Mouse (Mus musculus): ENCODE data around the gene Shb. TPM values are rescaled to one million over a fixed set of nuclear protein-coding genes. Genes with fewer than 3 reads are reported as not detected.

The Shb gene
- polyA plus RNA-seq, 1 experiment from 2014 or later = 1.2 TPM

GRCm38 (mm10) chr4:45525541-45525940 lies 6.7 kb downstream of the Shb start:
- WGBS = 93% methylated on average over 3 of the region's 3 CpGs
- no peak for DNase-seq (ENCODE audit: low spot score)
- H3K9me3 ChIP-seq (replicated peaks) = no peaks in the 10 kb centered on the region
- no peak overlapping the region for H3K27ac ChIP-seq (replicated peaks)
- H3K4me3 ChIP-seq = no peak overlapping the region
- peaks cover 61% of the 10 kb centered on the region for H3K4me1 ChIP-seq
- H3K36me3 ChIP-seq = 0 out of 2 replicates have a peak, but pooled peaks cover 5% of the 10 kb centered on the region
- H3K27me3 ChIP-seq (ENCODE audit: low read depth, poor library complexity, severe bottlenecking) = peaks cover 48% of the 10 kb centered on the region

GRCm38 (mm10) chr4:45524602-45525001 lies 7.7 kb downstream of the Shb start:
- Histone ChIP-seq H3K36me3 (0 out of 2 replicates have a peak, but pooled peaks cover 5% of the 10 kb centered on the region), H3K4me1 (peaks cover 55% of the 10 kb centered on the region), H3K4me3 (no peak overlapping the region), H3K27me3 (ENCODE audit: low read depth, poor library complexity, severe bottlenecking) (peaks cover 54% of the 10 kb centered on the region), H3K9me3 (replicated peaks) (no peaks in the 10 kb centered on the region), H3K27ac (replicated peaks) (no peak overlapping the region)
- DNase-seq (ENCODE audit: low spot score) = no peak
- 93% methylated on average over 4 of the region's 4 CpGs for WGBS

GRCm38 (mm10) chr4:45523360-45523759 lies 8.9 kb downstream of the Shb start:
- 92% methylated on average over 6 of the region's 6 CpGs for WGBS
- DNase-seq (ENCODE audit: low spot score) = no peak
- H3K4me3 ChIP-seq = no peak overlapping the region
- H3K9me3 ChIP-seq (replicated peaks) = no peaks in the 10 kb centered on the region
- no peak overlapping the region for H3K27ac ChIP-seq (replicated peaks)
- H3K4me1 ChIP-seq = peaks cover 43% of the 10 kb centered on the region
- peaks cover 49% of the 10 kb centered on the region for H3K27me3 ChIP-seq (ENCODE audit: low read depth, poor library complexity, severe bottlenecking)
- H3K36me3 ChIP-seq = 0 out of 2 replicates have a peak, but pooled peaks cover 5% of the 10 kb centered on the region

DNA sequence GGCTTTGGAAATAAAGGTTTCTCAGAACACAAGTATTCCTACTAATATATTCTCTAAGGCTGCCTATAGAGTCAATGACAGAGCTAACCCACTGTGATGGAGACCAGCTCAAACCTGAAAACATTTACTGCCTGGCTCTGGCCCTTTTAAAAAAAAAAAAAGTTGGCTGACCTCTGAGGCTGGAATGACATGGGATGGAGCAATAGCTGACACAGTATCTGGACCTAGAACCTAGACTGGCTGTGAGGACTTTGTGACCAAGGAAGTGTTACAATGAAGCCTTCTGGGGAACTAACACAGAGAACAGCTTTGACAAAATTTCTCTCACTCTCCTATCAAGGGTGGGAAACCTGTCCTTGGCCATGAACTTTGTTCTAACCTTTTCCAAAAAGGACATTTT lies 9.3 kb downstream of the Shb start:
- DNase-seq (ENCODE audit: low spot score) = no peak
- Histone ChIP-seq H3K36me3 (0 out of 2 replicates have a peak, but pooled peaks cover 5% of the 10 kb centered on the region), H3K27ac (replicated peaks) (no peak overlapping the region), H3K4me1 (peaks cover 42% of the 10 kb centered on the region), H3K9me3 (replicated peaks) (no peaks in the 10 kb centered on the region), H3K27me3 (ENCODE audit: low read depth, poor library complexity, severe bottlenecking) (peaks cover 45% of the 10 kb centered on the region), H3K4me3 (no peak overlapping the region)

- H3K27ac ChIP-seq (replicated peaks) = no peak overlapping the region
- 83% methylated on average over 4 of the region's 4 CpGs for WGBS
- peaks cover 42% of the 10 kb centered on the region for H3K4me1 ChIP-seq
These were observed 9.7 kb downstream of the Shb start for GRCm38 (mm10) chr4:45522583-45522900.

DNA sequence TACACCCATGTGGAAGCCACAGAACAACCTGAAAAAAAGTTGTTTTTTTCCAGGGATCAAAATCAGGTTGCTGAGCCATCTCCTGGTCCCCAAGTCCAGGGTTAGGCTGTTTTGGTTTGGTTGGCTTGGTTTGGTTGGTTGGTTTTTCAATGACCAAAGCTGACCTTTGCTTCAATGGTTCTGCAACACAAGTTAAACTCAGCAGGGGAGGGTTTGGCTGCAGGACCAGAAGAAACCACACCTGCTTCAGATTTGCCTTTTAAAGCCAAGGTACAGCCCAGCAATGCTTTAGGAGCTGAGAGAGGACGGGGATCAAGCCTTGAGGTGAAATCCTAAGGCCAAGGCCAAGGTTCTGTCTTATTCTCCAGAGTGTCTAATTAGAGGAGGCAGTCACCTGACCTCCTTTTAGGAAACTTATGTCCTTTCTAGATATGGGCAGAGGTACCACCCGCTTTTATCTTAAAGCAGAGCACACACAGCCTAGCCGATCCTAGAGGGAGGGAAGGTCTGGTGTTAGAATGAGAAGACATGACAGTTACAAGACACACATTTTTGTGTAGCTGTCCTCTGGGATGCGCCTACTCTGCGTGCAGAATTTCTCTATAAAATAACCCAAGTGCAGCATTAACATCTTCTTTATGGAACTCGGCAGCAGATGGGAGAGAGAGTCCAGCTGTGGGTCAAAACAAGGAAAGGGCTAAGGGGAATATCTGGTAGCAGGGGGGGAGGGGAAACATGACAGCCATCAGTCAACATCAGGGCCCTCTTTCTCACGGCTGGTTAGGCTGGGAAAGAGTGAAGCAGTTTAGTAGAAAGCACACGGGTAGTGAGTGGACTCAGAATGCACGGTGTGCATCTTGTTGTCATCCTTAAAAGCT lies 10.3 kb downstream of the Shb start:
- H3K27ac ChIP-seq (replicated peaks) = no peak overlapping the region
- WGBS = 66% methylated on average over 9 of the region's 9 CpGs
- 0 out of 2 replicates have a peak, but pooled peaks cover 5% of the 10 kb centered on the region for H3K36me3 ChIP-seq
- H3K4me1 ChIP-seq = peaks cover 42% of the 10 kb centered on the region
- DNase-seq (ENCODE audit: low spot score) = no peak
- no peaks in the 10 kb centered on the region for H3K9me3 ChIP-seq (replicated peaks)
- peaks cover 43% of the 10 kb centered on the region for H3K27me3 ChIP-seq (ENCODE audit: low read depth, poor library complexity, severe bottlenecking)
- H3K4me3 ChIP-seq = no peak overlapping the region

More at GRCm38 (mm10) chr4:45522583-45522900, 9.7 kb downstream of the Shb start:
- Histone ChIP-seq H3K4me3 (no peak overlapping the region), H3K27me3 (ENCODE audit: low read depth, poor library complexity, severe bottlenecking) (peaks cover 43% of the 10 kb centered on the region), H3K36me3 (0 out of 2 replicates have a peak, but pooled peaks cover 5% of the 10 kb centered on the region), H3K9me3 (replicated peaks) (no peaks in the 10 kb centered on the region)
- DNase-seq (ENCODE audit: low spot score) = no peak

DNA sequence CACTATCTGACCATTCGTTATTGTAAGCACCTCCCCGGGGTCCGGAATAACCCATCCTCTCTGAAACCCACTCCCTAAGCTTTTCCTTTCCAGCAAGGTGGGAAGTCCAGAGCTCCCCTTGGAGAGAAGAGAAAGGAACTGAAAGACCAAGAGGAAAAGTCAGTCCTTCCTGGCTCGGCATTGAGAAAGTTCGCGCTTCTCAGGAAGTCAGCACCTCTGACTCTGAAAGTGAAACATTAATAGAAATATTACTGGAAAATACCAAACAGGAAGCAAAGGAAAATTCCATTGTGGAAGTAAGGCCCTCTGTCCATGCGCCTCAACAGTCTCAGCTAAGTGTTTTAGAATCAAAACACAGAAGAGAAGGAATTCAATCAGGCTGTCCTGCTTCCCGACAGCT lies 11.9 kb downstream of the Shb start:
- Histone ChIP-seq H3K36me3 (no peaks in the 10 kb centered on the region), H3K27ac (replicated peaks) (no peak overlapping the region), H3K9me3 (replicated peaks) (no peaks in the 10 kb centered on the region), H3K4me1 (peaks cover 50% of the 10 kb centered on the region), H3K4me3 (no peak overlapping the region), H3K27me3 (ENCODE audit: low read depth, poor library complexity, severe bottlenecking) (peaks cover 46% of the 10 kb centered on the region)
- 83% methylated on average over 8 of the region's 8 CpGs for WGBS
- no peak for DNase-seq (ENCODE audit: low spot score)

DNA sequence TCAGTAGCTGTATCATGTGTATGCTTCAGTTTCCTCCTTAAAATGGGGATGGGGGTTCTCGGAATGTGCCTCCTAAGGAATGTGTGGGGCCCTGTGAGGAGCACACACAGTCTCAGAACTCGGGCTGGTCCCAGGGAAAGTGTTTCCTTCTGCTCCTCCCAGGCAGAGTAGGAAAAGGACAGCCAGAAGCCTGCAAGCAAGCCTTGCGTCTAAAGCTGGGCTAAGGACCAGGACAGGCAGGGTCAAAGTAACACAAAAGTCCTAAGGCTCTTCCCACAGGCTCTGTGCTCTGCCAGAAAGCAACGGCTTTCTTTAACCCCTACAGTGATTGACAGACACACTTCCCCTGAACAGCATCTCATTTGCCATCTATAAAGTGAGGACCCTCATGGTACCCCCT lies 14.9 kb downstream of the Shb start:
- H3K9me3 ChIP-seq (replicated peaks) = no peaks in the 10 kb centered on the region
- DNase-seq (ENCODE audit: low spot score) = no peak
- 41% methylated on average over 4 of the region's 4 CpGs for WGBS
- peaks cover 65% of the 10 kb centered on the region for H3K27me3 ChIP-seq (ENCODE audit: low read depth, poor library complexity, severe bottlenecking)
- H3K36me3 ChIP-seq = no peaks in the 10 kb centered on the region
- no peak overlapping the region; the same call in 1 of the 2 replicates for H3K27ac ChIP-seq (replicated peaks)
- no peak overlapping the region for H3K4me3 ChIP-seq
- peaks cover 76% of the 10 kb centered on the region for H3K4me1 ChIP-seq

GRCm38 (mm10) chr4:45515894-45516293 lies 16.4 kb downstream of the Shb start:
- 71% methylated on average over 4 of the region's 4 CpGs for WGBS
- H3K27me3 ChIP-seq (ENCODE audit: low read depth, poor library complexity, severe bottlenecking) = peaks cover 71% of the 10 kb centered on the region

GRCm38 (mm10) chr4:45514406-45514805 lies 17.9 kb downstream of the Shb start:
- peak overlapping the region; percentile 46; the same call in 1 of the 2 replicates for H3K27ac ChIP-seq (replicated peaks)
- 13% methylated on average over 7 of the region's 7 CpGs for WGBS
- H3K4me3 ChIP-seq = no peak overlapping the region
- H3K27me3 ChIP-seq (ENCODE audit: low read depth, poor library complexity, severe bottlenecking) = peaks cover 57% of the 10 kb centered on the region
- H3K9me3 ChIP-seq (replicated peaks) = no peaks in the 10 kb centered on the region
- H3K4me1 ChIP-seq = peaks cover 65% of the 10 kb centered on the region
- no peak for DNase-seq (ENCODE audit: low spot score)
- H3K36me3 ChIP-seq = no peaks in the 10 kb centered on the region

More at GRCm38 (mm10) chr4:45515894-45516293, 16.4 kb downstream of the Shb start:
- Histone ChIP-seq H3K4me1 (peaks cover 62% of the 10 kb centered on the region), H3K4me3 (no peak overlapping the region), H3K9me3 (replicated peaks) (no peaks in the 10 kb centered on the region), H3K36me3 (no peaks in the 10 kb centered on the region), H3K27ac (replicated peaks) (no peak overlapping the region)
- DNase-seq (ENCODE audit: low spot score) = no peak

GRCm38 (mm10) chr4:45513791-45514293 lies 18.4 kb downstream of the Shb start:
- peak overlapping the region; percentile 31 for H3K4me3 ChIP-seq
- peak overlapping the region; percentile 46; the same call in 1 of the 2 replicates for H3K27ac ChIP-seq (replicated peaks)
- DNase-seq (ENCODE audit: low spot score) = peak; percentile 75
- no peaks in the 10 kb centered on the region for H3K36me3 ChIP-seq
- H3K4me1 ChIP-seq = peaks cover 71% of the 10 kb centered on the region
- 0% methylated on average over 10 of the region's 10 CpGs for WGBS
- H3K27me3 ChIP-seq (ENCODE audit: low read depth, poor library complexity, severe bottlenecking) = peaks cover 55% of the 10 kb centered on the region
- H3K9me3 ChIP-seq (replicated peaks) = no peaks in the 10 kb centered on the region

DNA sequence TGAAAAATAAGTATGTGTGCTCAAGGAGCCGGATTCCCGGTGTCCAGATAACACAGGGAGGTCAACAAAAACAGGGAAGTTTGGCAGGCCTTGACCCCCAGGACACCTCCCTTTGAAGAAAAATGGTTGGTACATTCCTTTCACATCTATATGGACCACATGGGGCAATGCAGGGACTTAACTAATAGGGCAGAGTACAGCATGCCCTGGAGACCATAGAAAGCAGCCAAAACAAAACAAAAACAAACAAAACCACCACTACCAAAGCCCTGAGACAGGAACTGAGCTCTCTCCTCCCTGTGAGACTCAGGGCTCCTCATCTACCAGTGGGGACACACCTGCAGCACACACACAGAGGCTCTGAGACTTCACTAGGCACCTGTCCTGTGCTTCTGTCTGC lies 18.9 kb downstream of the Shb start:
- H3K4me1 ChIP-seq = peaks cover 76% of the 10 kb centered on the region
- no peaks in the 10 kb centered on the region for H3K36me3 ChIP-seq
- H3K27ac ChIP-seq (replicated peaks) = peak overlapping the region; percentile 46; the same call in 1 of the 2 replicates
- no peaks in the 10 kb centered on the region for H3K9me3 ChIP-seq (replicated peaks)
- peaks cover 55% of the 10 kb centered on the region for H3K27me3 ChIP-seq (ENCODE audit: low read depth, poor library complexity, severe bottlenecking)
- DNase-seq (ENCODE audit: low spot score) = no peak
- 72% methylated on average over 2 of the region's 2 CpGs for WGBS
- H3K4me3 ChIP-seq = peak overlapping the region; percentile 31; the same call in 1 of the 2 replicates

GRCm38 (mm10) chr4:45510163-45510562 lies 22.1 kb downstream of the Shb start:
- WGBS = 66% methylated on average over 6 of the region's 6 CpGs
- DNase-seq (ENCODE audit: low spot score) = no peak
- no peak overlapping the region for H3K27ac ChIP-seq (replicated peaks)

More at GRCm38 (mm10) chr4:45510163-45510562, 22.1 kb downstream of the Shb start:
- H3K9me3 ChIP-seq (replicated peaks) = no peaks in the 10 kb centered on the region
- no peaks in the 10 kb centered on the region for H3K36me3 ChIP-seq
- H3K4me1 ChIP-seq = peaks cover 77% of the 10 kb centered on the region
- no peak overlapping the region for H3K4me3 ChIP-seq
- peaks cover 44% of the 10 kb centered on the region for H3K27me3 ChIP-seq (ENCODE audit: low read depth, poor library complexity, severe bottlenecking)
